Mouse (Mus musculus): ENCODE results near the gene Inhbe.

GRCm38 (mm10) chr10:127381743-127382134, 27.5 kb upstream of the Inhbe start:
- no peak for TF ChIP-seq GATA1 (IDR thresholded peaks at IDR 0.05; ENCODE audit: borderline replicate concordance, low read length)
- TF ChIP-seq FLI1 (IDR thresholded peaks at IDR 0.05; ENCODE audit: low read length) = no peak

Data from megakaryocyte, embryonic 14.5 days (primary cell).